Mouse (Mus musculus): ENCODE results near the gene Slx1b. TPM values are rescaled to one million over a fixed set of nuclear protein-coding genes. Genes with fewer than 3 reads are reported as not detected.
"Not testable (repeated sequence)": the region's sequence is repeated elsewhere in the genome, so short reads cannot be mapped to it uniquely, and the experiment has no call there.

The Slx1b gene
- polyA plus RNA-seq (2016; fragmentation: Nextera tagmentation; extraction: Ambion mirVana) = 12.6 and 14.8 TPM in 2 replicates

GRCm38 (mm10) chr7:126695631-126696207, at the start of gene Slx1b:
Gene Slx1b, minus strand, starts transcription at chr7:126695784.
- Histone ChIP-seq H3K4me1 (peaks cover 25% of the 10 kb centered on the region), H3K36me3 (peaks cover 56% of the 10 kb centered on the region)

GRCm38 (mm10) chr7:126741964-126742482, 46.4 kb upstream of the Slx1b start:
- 94% methylated on average over 13 of the region's 13 CpGs for WGBS
- no peaks in the 10 kb centered on the region for H3K27me3 ChIP-seq (ENCODE audit: low read depth, poor library complexity, severe bottlenecking)
- H3K4me3 ChIP-seq = no peak overlapping the region
- no peak for DNase-seq (ENCODE audit: low spot score)
- no peaks in the 10 kb centered on the region for H3K36me3 ChIP-seq
- peaks cover 6% of the 10 kb centered on the region for H3K4me1 ChIP-seq
- H3K9me3 ChIP-seq (replicated peaks) = no peaks in the 10 kb centered on the region
- H3K27ac ChIP-seq = no peak overlapping the region

More at GRCm38 (mm10) chr7:126695631-126696207, at the start of gene Slx1b:
- DNase-seq (ENCODE audit: low spot score) = peak; percentile 97
- WGBS = under 1% methylated on average over 40 of the region's 40 CpGs
- Histone ChIP-seq H3K9me3 (replicated peaks) (no peaks in the 10 kb centered on the region), H3K27ac (peak within 1 kb of the TSS; percentile 95), H3K4me3 (peak within 1 kb of the TSS; percentile 89), H3K27me3 (ENCODE audit: low read depth, poor library complexity, severe bottlenecking) (no peaks in the 10 kb centered on the region)

GRCm38 (mm10) chr7:126741452-126741851, 45.9 kb upstream of the Slx1b start:
- no peak for DNase-seq (ENCODE audit: low spot score)
- Histone ChIP-seq H3K27me3 (ENCODE audit: low read depth, poor library complexity, severe bottlenecking) (no peaks in the 10 kb centered on the region), H3K4me3 (no peak overlapping the region), H3K9me3 (replicated peaks) (no peaks in the 10 kb centered on the region), H3K27ac (no peak overlapping the region), H3K4me1 (peaks cover 2% of the 10 kb centered on the region; the same call in 1 of the 2 replicates), H3K36me3 (no peaks in the 10 kb centered on the region)
- WGBS = 91% methylated on average over 5 of the region's 5 CpGs

GRCm38 (mm10) chr7:126740977-126741376, 45.4 kb upstream of the Slx1b start:
- Histone ChIP-seq H3K4me1 (no peaks in the 10 kb centered on the region), H3K9me3 (replicated peaks) (no peaks in the 10 kb centered on the region), H3K27me3 (ENCODE audit: low read depth, poor library complexity, severe bottlenecking) (no peaks in the 10 kb centered on the region), H3K27ac (no peak overlapping the region), H3K4me3 (no peak overlapping the region), H3K36me3 (no peaks in the 10 kb centered on the region)
- 90% methylated on average over 5 of the region's 5 CpGs for WGBS
- DNase-seq (ENCODE audit: low spot score) = no peak

GRCm38 (mm10) chr7:126740132-126740735, 44.6 kb upstream of the Slx1b start:
- Histone ChIP-seq H3K36me3 (no peaks in the 10 kb centered on the region), H3K9me3 (replicated peaks) (no peaks in the 10 kb centered on the region), H3K4me3 (no peak overlapping the region), H3K27me3 (ENCODE audit: low read depth, poor library complexity, severe bottlenecking) (no peaks in the 10 kb centered on the region), H3K4me1 (no peaks in the 10 kb centered on the region), H3K27ac (no peak overlapping the region)
- no peak for DNase-seq (ENCODE audit: low spot score)
- WGBS = 88% methylated on average over 13 of the region's 13 CpGs

GRCm38 (mm10) chr7:126739551-126739950, 44.0 kb upstream of the Slx1b start:
- no peak overlapping the region for H3K27ac ChIP-seq
- H3K36me3 ChIP-seq = no peaks in the 10 kb centered on the region
- DNase-seq (ENCODE audit: low spot score) = no peak
- H3K27me3 ChIP-seq (ENCODE audit: low read depth, poor library complexity, severe bottlenecking) = no peaks in the 10 kb centered on the region
- H3K4me3 ChIP-seq = no peak overlapping the region
- H3K9me3 ChIP-seq (replicated peaks) = no peaks in the 10 kb centered on the region
- H3K4me1 ChIP-seq = no peaks in the 10 kb centered on the region
- 89% methylated on average over 17 of the region's 17 CpGs for WGBS

- Histone ChIP-seq H3K27ac (no peak overlapping the region), H3K36me3 (no peaks in the 10 kb centered on the region), H3K27me3 (ENCODE audit: low read depth, poor library complexity, severe bottlenecking) (no peaks in the 10 kb centered on the region), H3K4me1 (no peaks in the 10 kb centered on the region), H3K4me3 (no peak overlapping the region), H3K9me3 (replicated peaks) (no peaks in the 10 kb centered on the region)
- DNase-seq (ENCODE audit: low spot score) = no peak
- 85% methylated on average over 8 of the region's 8 CpGs for WGBS
Measured at GRCm38 (mm10) chr7:126736122-126736521, 40.5 kb upstream of the Slx1b start.

GRCm38 (mm10) chr7:126730256-126730789, 34.7 kb upstream of the Slx1b start:
- WGBS = 89% methylated on average over 4 of the region's 4 CpGs
- H3K27me3 ChIP-seq (ENCODE audit: low read depth, poor library complexity, severe bottlenecking); DNase-seq (ENCODE audit: low spot score); H3K4me1 ChIP-seq; H3K4me3 ChIP-seq; H3K36me3 ChIP-seq; H3K27ac ChIP-seq; H3K9me3 ChIP-seq (replicated peaks): not testable (repeated sequence)

GRCm38 (mm10) chr7:126725667-126726066, 30.1 kb upstream of the Slx1b start:
- WGBS = 86% methylated on average over 5 of the region's 5 CpGs
- no peaks in the 10 kb centered on the region for H3K9me3 ChIP-seq (replicated peaks)
- H3K36me3 ChIP-seq = no peaks in the 10 kb centered on the region
- H3K27me3 ChIP-seq (ENCODE audit: low read depth, poor library complexity, severe bottlenecking) = no peaks in the 10 kb centered on the region
- H3K4me1 ChIP-seq = no peaks in the 10 kb centered on the region
- DNase-seq (ENCODE audit: low spot score) = no peak
- H3K4me3 ChIP-seq = no peak overlapping the region
- H3K27ac ChIP-seq = no peak overlapping the region

- Histone ChIP-seq H3K4me1 (no peaks in the 10 kb centered on the region), H3K27me3 (ENCODE audit: low read depth, poor library complexity, severe bottlenecking) (no peaks in the 10 kb centered on the region), H3K27ac (no peak overlapping the region), H3K4me3 (no peak overlapping the region), H3K36me3 (no peaks in the 10 kb centered on the region), H3K9me3 (replicated peaks) (no peaks in the 10 kb centered on the region)
- WGBS = 85% methylated on average over 3 of the region's 3 CpGs
- no peak for DNase-seq (ENCODE audit: low spot score)
Measured at GRCm38 (mm10) chr7:126725077-126725476, 29.5 kb upstream of the Slx1b start.

- H3K9me3 ChIP-seq (replicated peaks) = no peaks in the 10 kb centered on the region
- H3K27me3 ChIP-seq (ENCODE audit: low read depth, poor library complexity, severe bottlenecking) = no peaks in the 10 kb centered on the region
- no peak for DNase-seq (ENCODE audit: low spot score)
- no peak overlapping the region for H3K4me3 ChIP-seq
- no peaks in the 10 kb centered on the region for H3K4me1 ChIP-seq
- H3K27ac ChIP-seq = no peak overlapping the region
- 92% methylated on average over 13 of the region's 13 CpGs for WGBS
- no peaks in the 10 kb centered on the region for H3K36me3 ChIP-seq
Measured at GRCm38 (mm10) chr7:126721635-126722034, 26.1 kb upstream of the Slx1b start.

GRCm38 (mm10) chr7:126718787-126719337, 23.3 kb upstream of the Slx1b start:
- Histone ChIP-seq H3K9me3 (replicated peaks) (no peaks in the 10 kb centered on the region), H3K27ac (no peak overlapping the region), H3K4me3 (no peak overlapping the region), H3K27me3 (ENCODE audit: low read depth, poor library complexity, severe bottlenecking) (no peaks in the 10 kb centered on the region), H3K36me3 (no peaks in the 10 kb centered on the region), H3K4me1 (no peaks in the 10 kb centered on the region)
- DNase-seq (ENCODE audit: low spot score) = no peak
- 94% methylated on average over 5 of the region's 5 CpGs for WGBS

GRCm38 (mm10) chr7:126717566-126717965, 22.0 kb upstream of the Slx1b start:
- Histone ChIP-seq H3K27me3 (ENCODE audit: low read depth, poor library complexity, severe bottlenecking) (0 out of 2 replicates have a peak, but pooled peaks cover 2% of the 10 kb centered on the region), H3K9me3 (replicated peaks) (no peaks in the 10 kb centered on the region), H3K27ac (no peak overlapping the region), H3K4me3 (no peak overlapping the region), H3K4me1 (no peaks in the 10 kb centered on the region), H3K36me3 (no peaks in the 10 kb centered on the region)
- WGBS = 93% methylated on average over 3 of the region's 3 CpGs
- DNase-seq (ENCODE audit: low spot score) = no peak
